Mouse (Mus musculus) cortical plate, adult 2 months (tissue): ENCODE results near the gene Tmem132d.

ENCODE experiments used
- CTCF ChIP-seq: fragments of 200-500 bp; IDR thresholded peaks from 2 replicates; pipeline ENCODE4 v1.5.1; 2011; ENCODE audit warnings: mild to moderate bottlenecking, control low read depth, low read length; ENCODE audit not compliant: insufficient read depth; ENCODE audit errors: extremely low read depth
- POLR2A ChIP-seq: fragments of 200-500 bp; IDR thresholded peaks from 2 replicates; pipeline ENCODE4 v1.6.1; 2011; ENCODE audit warnings: mild to moderate bottlenecking, low read length, control low read depth; ENCODE audit not compliant: insufficient read depth; ENCODE audit errors: extremely low read depth

DNA sequence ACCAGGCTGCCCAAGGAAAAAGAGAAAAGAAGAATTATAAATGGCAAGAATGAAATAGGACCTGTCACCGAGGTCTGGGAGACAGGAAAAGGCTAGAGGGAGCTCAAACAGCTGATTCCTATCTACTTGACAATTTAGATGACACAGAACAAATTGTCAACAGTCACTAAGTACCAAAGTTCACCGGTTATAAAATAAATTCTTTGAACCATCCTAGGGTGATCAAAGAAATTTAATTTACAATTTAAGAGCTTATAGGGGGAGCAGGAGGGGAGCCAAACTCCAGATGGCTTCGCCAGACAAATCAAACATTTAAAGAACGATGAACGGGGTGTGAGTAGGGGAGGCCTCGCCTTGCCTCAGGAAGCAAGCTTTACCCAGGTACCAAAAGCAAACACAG lies 20.6 kb downstream of the Tmem132d start:
- TF ChIP-seq POLR2A (no peak), CTCF (no peak)
